Mouse (Mus musculus) E14TG2a.4 (cell line): ENCODE measurements around the gene Actg2.
A peak's percentile ranks its signal among the peaks of the same experiment; 100 is the strongest.

Source experiments
- H3K27me3 ChIP-seq: 2 replicates; pipeline ENCODE4 v1.6.1; 2014; ENCODE audit warnings: low read length, control low read depth; ENCODE audit not compliant: insufficient read depth
- H3K36me3 ChIP-seq: 2 replicates; pipeline ENCODE4 v1.6.1; 2014; ENCODE audit warnings: low read length, control low read depth; ENCODE audit not compliant: insufficient read depth
- H3K4me1 ChIP-seq: replicated peaks from 2 replicates; pipeline ENCODE4 v1.6.1; 2014; ENCODE audit warnings: low read depth, low read length, control low read depth
- H3K4me3 ChIP-seq: replicated peaks from 2 replicates; pipeline ENCODE4 v1.5.1; 2014; ENCODE audit warnings: mild to moderate bottlenecking, low read length
- H3K9me3 ChIP-seq: 2 replicates; pipeline ENCODE4 v1.6.1; 2014; ENCODE audit warnings: low read length, control low read depth
- CTCF ChIP-seq: conservative IDR thresholded peaks from 2 replicates; pipeline ENCODE4 v1.5.1; 2014; ENCODE audit warnings: low read length
- NANOG ChIP-seq: IDR thresholded peaks from 2 replicates; pipeline ENCODE4 v1.6.1; 2014; ENCODE audit warnings: borderline replicate concordance, low read length, mixed read lengths
- POU5F1 ChIP-seq: IDR thresholded peaks from 2 replicates; pipeline ENCODE4 v1.6.1; 2014; ENCODE audit warnings: low read length, borderline replicate concordance

The Actg2 gene

DNA sequence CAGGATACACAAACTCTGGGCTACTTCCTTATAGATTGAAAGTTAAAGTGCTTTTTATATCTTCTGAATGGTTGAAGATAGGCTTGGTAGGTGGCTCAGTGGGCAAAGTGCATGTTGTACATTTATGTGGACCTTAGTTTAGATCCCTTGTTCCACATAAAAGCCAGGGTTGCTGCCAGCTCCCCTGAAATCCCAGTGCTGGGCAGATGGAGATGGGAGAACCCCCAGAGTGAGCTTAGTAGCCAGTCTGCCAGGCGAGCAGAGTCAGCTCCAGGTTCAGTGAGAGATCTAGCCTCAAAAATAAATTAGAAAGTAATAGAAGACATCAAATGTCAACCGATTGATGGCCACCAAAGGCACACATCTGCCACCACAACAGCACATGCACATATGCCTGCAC, 3.5 kb downstream of the Actg2 start:
- TF ChIP-seq NANOG, result no peak
- TF ChIP-seq POU5F1, result no peak
- H3K4me1 ChIP-seq, result peaks cover 4% of the 10 kb centered on the region; the same call in 1 of the 2 replicates
- no peak overlapping the region for H3K4me3 ChIP-seq

DNA sequence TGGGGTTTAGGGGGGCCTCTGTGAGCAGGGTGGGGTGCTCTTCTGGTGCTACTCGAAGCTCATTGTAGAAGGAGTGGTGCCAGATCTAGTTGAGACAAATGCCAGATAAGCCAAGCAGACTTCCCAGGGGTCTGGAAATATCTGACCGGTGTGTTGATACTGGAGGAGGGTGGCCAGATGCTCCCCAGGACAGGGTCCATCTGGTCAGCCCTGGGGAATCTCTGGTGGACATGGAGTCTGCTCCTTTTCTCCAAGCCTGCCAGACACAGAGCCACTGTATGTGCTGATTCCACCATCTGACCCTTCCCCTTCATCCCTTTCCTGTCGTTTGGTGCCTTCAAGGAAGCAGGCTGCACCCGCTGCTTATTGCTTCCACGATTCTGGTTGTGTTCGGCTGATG, 12.9 kb downstream of the Actg2 start:
- TF ChIP-seq NANOG (no peak), CTCF (no peak), POU5F1 (no peak)
- H3K4me1 ChIP-seq, result peaks cover 7% of the 10 kb centered on the region
- peaks cover 4% of the 10 kb centered on the region; the same call in 1 of the 2 replicates for H3K27me3 ChIP-seq
- no peaks in the 10 kb centered on the region for H3K36me3 ChIP-seq
- H3K9me3 ChIP-seq, result no peaks in the 10 kb centered on the region
- H3K4me3 ChIP-seq, result no peak overlapping the region

More for the DNA sequence above, 3.5 kb downstream of the Actg2 start:
- Histone ChIP-seq H3K36me3 (no peaks in the 10 kb centered on the region), H3K27me3 (peaks cover 18% of the 10 kb centered on the region), H3K9me3 (no peaks in the 10 kb centered on the region)

DNA sequence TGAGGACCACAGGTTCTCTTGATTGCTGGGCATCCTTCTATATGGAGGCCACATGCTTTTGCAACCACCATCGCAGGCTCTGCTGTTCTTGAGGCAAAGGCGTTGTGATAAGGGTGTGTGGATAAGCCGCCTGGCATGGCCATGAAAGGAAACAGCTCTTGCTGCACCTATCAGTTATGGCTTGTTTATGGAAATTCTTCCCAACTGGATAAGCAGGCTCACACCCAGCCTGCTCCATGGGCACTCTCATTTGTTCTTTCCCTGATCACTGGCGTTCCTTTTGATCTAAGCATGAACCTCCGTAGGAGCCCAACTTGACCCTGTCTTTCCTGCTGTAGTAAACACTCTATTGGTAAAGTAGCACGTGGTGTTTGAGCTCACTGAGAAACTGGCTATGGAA, 14.3 kb downstream of the Actg2 start:
- Histone ChIP-seq H3K4me3 (no peak overlapping the region), H3K9me3 (no peaks in the 10 kb centered on the region), H3K4me1 (peaks cover 7% of the 10 kb centered on the region), H3K36me3 (no peaks in the 10 kb centered on the region), H3K27me3 (0 out of 2 replicates have a peak, but pooled peaks cover 4% of the 10 kb centered on the region)
- TF ChIP-seq POU5F1 (no peak), CTCF (no peak), NANOG (no peak)

DNA sequence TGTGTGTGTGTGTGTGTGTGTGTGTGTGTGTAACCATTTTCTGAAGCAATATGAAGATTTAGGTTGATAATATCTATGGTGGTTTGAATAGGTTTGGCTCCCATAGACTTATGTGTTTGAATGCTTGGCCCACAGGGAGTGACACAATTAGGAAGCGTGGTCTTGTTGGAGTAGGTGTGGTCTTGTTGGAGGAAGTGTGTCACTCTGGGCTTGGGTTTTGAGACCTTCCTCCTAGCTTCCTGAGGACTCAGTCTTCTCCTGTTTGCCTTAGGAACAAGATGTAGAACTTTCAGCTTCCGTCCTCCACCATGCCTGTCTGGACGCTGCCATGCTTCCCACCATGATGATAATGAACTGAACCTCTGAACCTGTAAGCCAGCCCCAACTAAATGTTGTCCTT, 17.4 kb downstream of the Actg2 start:
- Histone ChIP-seq H3K4me1 (peaks cover 6% of the 10 kb centered on the region), H3K36me3 (no peaks in the 10 kb centered on the region), H3K27me3 (0 out of 2 replicates have a peak, but pooled peaks cover 4% of the 10 kb centered on the region), H3K9me3 (no peaks in the 10 kb centered on the region), H3K4me3 (no peak overlapping the region)
- no peak for TF ChIP-seq POU5F1
- TF ChIP-seq CTCF, result no peak
- no peak for TF ChIP-seq NANOG

DNA sequence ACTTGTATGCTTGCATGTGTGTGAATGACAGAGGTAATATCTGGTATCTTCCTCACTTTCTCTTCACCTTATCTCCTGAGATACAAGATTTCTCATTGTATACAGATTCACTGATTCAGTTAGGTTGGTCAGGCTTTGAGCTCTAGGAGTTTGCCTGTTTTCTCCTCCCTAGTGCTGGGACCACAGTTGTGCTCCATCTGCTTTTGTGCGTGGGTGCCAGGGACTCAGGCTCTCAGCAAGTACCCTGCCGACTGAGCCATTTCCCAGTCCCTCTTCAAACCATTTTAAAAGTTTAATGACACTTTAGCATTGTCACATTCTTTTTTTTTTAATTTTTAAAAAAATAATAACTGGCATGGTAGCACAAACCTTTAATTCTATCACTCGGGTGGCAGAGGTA, 20.9 kb downstream of the Actg2 start:
- H3K4me3 ChIP-seq, result no peak overlapping the region
- H3K4me1 ChIP-seq, result no peaks in the 10 kb centered on the region
- no peak for TF ChIP-seq POU5F1
- TF ChIP-seq NANOG, result no peak
- TF ChIP-seq CTCF, result no peak
- no peaks in the 10 kb centered on the region for H3K27me3 ChIP-seq
- H3K36me3 ChIP-seq, result no peaks in the 10 kb centered on the region
- no peaks in the 10 kb centered on the region for H3K9me3 ChIP-seq

DNA sequence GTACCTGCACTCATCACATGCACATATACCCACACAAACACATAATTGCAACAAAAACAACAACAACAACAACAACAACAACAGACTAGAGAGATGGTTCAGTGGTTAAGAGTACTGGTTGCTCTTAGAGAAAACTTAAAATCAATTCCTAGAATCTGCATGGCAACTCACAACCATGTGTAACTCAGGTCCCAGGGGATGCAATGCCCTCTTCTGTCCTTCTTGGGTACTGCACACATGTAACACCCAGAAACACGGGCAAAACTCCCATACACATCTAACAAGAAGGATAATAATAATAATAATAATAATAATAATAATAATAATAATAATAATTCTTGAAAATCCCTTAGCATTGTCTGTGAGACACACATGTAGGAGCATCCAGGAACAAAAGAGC, 23.6 kb downstream of the Actg2 start:
- Histone ChIP-seq H3K36me3 (no peaks in the 10 kb centered on the region), H3K27me3 (no peaks in the 10 kb centered on the region), H3K4me3 (no peak overlapping the region), H3K4me1 (peaks cover under 1% of the 10 kb centered on the region; the same call in 1 of the 2 replicates), H3K9me3 (no peaks in the 10 kb centered on the region)
- no peak for TF ChIP-seq CTCF
- no peak for TF ChIP-seq NANOG
- no peak for TF ChIP-seq POU5F1

DNA sequence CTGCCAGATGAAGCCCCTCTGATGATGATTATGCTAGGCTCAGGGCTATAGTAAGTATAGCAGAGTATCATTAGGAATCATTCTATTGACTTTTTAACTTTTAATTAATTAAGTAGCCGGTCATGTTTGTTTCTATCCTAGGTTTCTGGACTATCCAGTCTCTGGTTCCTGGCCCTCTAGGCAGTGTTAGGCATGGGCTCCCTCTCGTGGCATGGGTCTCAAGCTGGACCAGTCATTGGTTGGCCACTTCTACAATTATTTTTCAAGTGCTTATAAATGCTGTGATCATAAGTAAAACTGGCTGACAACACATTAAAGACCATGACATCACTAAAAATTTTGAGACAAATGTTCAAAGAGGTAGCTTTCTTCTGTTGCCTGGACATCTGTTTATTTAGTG, 25.9 kb downstream of the Actg2 start:
- H3K27me3 ChIP-seq, result no peaks in the 10 kb centered on the region
- no peak overlapping the region for H3K4me3 ChIP-seq
- H3K9me3 ChIP-seq, result no peaks in the 10 kb centered on the region
- TF ChIP-seq POU5F1 (no peak), CTCF (no peak), NANOG (no peak)
- peaks cover 14% of the 10 kb centered on the region for H3K4me1 ChIP-seq
- H3K36me3 ChIP-seq, result no peaks in the 10 kb centered on the region

DNA sequence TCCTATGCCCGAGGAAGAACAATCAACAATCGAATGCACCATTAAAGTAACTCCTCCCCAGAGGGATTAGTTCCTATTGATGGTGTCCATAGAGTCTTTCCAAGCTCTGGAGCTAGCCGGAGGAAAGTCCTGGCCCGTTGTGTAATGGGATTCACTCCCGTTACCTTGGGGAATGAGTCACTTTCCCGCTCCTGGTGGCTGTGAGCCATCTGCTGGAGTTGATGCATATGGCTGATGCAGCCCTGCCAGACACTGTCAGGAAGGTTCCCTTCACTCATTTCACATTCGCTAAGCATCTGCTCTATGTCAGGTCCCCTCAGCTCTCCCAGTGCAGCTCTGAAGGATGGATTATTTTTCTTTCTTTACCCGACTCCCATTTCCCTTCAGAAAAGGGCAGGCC, 26.6 kb downstream of the Actg2 start:
- TF ChIP-seq POU5F1, result no peak
- TF ChIP-seq CTCF, result no peak
- no peak for TF ChIP-seq NANOG
- Histone ChIP-seq H3K4me3 (no peak overlapping the region), H3K27me3 (no peaks in the 10 kb centered on the region), H3K36me3 (0 out of 2 replicates have a peak, but pooled peaks cover under 1% of the 10 kb centered on the region), H3K9me3 (no peaks in the 10 kb centered on the region), H3K4me1 (peaks cover 15% of the 10 kb centered on the region)

DNA sequence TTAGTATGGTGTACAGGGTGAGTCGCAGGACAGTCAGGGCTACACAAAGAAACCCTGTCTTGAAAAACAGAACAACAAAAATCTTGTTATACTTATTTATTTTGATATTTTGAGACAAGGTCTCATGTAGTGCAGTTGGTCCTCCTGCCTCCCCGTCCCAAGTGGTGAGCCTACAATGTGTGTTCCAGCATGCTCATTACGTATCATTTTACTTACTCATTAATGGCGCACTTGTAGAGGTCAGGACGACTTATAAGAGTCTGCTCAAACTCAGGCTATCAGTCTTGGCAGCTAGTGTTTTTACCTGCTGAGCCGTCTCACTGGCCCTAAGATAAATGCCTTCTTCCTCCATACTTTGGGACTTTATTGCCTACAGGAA, 28.9 kb downstream of the Actg2 start:
- H3K9me3 ChIP-seq, result peaks cover 3% of the 10 kb centered on the region; the same call in 1 of the 2 replicates
- TF ChIP-seq POU5F1 (no peak), NANOG (no peak), CTCF (no peak)
- H3K27me3 ChIP-seq, result no peaks in the 10 kb centered on the region
- H3K4me3 ChIP-seq, result peak overlapping the region; percentile 88
- H3K4me1 ChIP-seq, result peaks cover 16% of the 10 kb centered on the region
- H3K36me3 ChIP-seq, result peaks cover 13% of the 10 kb centered on the region
